Mouse (Mus musculus) E14TG2a.4 (cell line): ENCODE results near the gene Arhgef7.

Experiments
- H3K27me3 ChIP-seq: 2 replicates; pipeline ENCODE4 v1.6.1; 2014; ENCODE audit warnings: low read length, control low read depth; ENCODE audit not compliant: insufficient read depth
- H3K36me3 ChIP-seq: 2 replicates; pipeline ENCODE4 v1.6.1; 2014; ENCODE audit warnings: low read length, control low read depth; ENCODE audit not compliant: insufficient read depth
- H3K4me1 ChIP-seq: replicated peaks from 2 replicates; pipeline ENCODE4 v1.6.1; 2014; ENCODE audit warnings: low read depth, low read length, control low read depth
- H3K4me3 ChIP-seq: replicated peaks from 2 replicates; pipeline ENCODE4 v1.5.1; 2014; ENCODE audit warnings: mild to moderate bottlenecking, low read length
- H3K9me3 ChIP-seq: 2 replicates; pipeline ENCODE4 v1.6.1; 2014; ENCODE audit warnings: low read length, control low read depth
- CTCF ChIP-seq: conservative IDR thresholded peaks from 2 replicates; pipeline ENCODE4 v1.5.1; 2014; ENCODE audit warnings: low read length
- NANOG ChIP-seq: IDR thresholded peaks from 2 replicates; pipeline ENCODE4 v1.6.1; 2014; ENCODE audit warnings: borderline replicate concordance, low read length, mixed read lengths
- POU5F1 ChIP-seq: IDR thresholded peaks from 2 replicates; pipeline ENCODE4 v1.6.1; 2014; ENCODE audit warnings: low read length, borderline replicate concordance

The Arhgef7 gene

DNA sequence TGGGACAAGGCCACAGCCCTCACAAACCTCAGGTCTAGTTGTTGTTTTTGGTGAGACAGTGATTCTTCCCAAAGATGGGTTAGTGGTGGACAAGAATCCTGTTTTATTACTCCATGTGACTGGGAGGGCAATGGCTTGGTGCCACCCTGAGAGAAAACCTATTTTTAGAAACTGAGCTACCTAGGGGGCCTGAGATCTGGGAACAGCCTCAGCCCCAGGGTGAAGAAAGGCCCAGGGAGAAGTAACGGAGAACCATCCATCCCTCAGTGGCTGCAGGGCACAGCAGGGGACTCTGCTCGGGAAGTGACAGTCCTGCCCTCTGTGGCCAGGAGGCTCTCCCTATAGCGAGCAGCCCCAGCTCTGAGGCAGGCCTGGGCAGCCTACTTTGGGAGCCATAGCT, 19.8 kb upstream of the Arhgef7 start:
- Histone ChIP-seq H3K27me3 (no peaks in the 10 kb centered on the region), H3K4me3 (0 out of 2 replicates have a peak overlapping the region, but pooled peaks have one; percentile 13), H3K4me1 (peaks cover 86% of the 10 kb centered on the region), H3K9me3 (no peaks in the 10 kb centered on the region), H3K36me3 (no peaks in the 10 kb centered on the region)
- no peak for TF ChIP-seq NANOG
- no peak for TF ChIP-seq CTCF
- TF ChIP-seq POU5F1, result no peak

DNA sequence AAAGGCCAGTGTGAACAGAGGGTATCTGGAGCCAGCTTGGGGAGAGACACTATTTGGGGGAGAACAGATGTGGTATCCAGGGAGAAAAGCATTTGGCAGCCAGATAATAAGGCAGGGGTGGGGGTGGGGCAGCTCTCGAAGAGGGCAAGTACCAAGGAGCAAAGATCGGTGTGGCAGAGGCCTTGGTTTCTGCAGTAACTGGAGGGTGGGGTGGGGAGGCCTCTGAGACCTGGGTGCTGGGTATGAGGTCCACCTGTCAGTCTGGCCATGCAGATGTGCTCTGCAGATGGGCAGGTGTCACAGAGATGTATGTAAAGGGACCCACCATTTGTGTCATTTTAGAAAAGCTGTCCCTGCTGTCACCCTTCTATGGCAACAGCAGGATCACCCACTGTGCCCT, 18.7 kb upstream of the Arhgef7 start:
- H3K4me3 ChIP-seq, result no peak overlapping the region
- H3K36me3 ChIP-seq, result no peaks in the 10 kb centered on the region
- H3K4me1 ChIP-seq, result peaks cover 80% of the 10 kb centered on the region
- no peaks in the 10 kb centered on the region for H3K27me3 ChIP-seq
- TF ChIP-seq NANOG (no peak), CTCF (no peak), POU5F1 (no peak)
- no peaks in the 10 kb centered on the region for H3K9me3 ChIP-seq

DNA sequence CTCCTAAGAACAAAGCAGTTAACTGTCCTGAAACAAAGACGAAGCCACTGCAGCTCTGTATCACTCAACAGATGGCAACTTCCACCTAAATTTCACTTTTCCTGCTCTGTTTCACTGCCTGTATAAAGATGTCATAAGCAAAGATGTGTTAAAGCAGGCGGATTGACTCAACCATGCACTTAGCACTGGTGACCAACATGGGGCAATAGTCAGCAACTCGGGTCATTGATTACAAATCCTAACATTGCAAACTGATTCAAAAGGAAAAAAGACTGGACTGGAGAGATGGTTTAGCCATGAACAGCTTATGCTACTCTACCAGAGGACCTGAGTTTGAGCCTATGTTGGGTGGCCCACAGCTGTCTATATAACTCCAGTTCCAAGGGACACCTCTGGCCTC, 18.0 kb upstream of the Arhgef7 start:
- peaks cover 73% of the 10 kb centered on the region for H3K4me1 ChIP-seq
- no peak overlapping the region for H3K4me3 ChIP-seq
- H3K36me3 ChIP-seq, result no peaks in the 10 kb centered on the region
- no peaks in the 10 kb centered on the region for H3K27me3 ChIP-seq
- no peaks in the 10 kb centered on the region for H3K9me3 ChIP-seq
- TF ChIP-seq CTCF, result no peak
- no peak for TF ChIP-seq POU5F1
- no peak for TF ChIP-seq NANOG

GRCm38 (mm10) chr8:11710415-11710814, 17.1 kb upstream of the Arhgef7 start:
- H3K4me3 ChIP-seq, result no peak overlapping the region
- no peaks in the 10 kb centered on the region for H3K36me3 ChIP-seq
- H3K27me3 ChIP-seq, result no peaks in the 10 kb centered on the region
- TF ChIP-seq POU5F1, result no peak
- TF ChIP-seq NANOG, result no peak
- no peak for TF ChIP-seq CTCF
- no peaks in the 10 kb centered on the region for H3K9me3 ChIP-seq
- peaks cover 64% of the 10 kb centered on the region for H3K4me1 ChIP-seq

DNA sequence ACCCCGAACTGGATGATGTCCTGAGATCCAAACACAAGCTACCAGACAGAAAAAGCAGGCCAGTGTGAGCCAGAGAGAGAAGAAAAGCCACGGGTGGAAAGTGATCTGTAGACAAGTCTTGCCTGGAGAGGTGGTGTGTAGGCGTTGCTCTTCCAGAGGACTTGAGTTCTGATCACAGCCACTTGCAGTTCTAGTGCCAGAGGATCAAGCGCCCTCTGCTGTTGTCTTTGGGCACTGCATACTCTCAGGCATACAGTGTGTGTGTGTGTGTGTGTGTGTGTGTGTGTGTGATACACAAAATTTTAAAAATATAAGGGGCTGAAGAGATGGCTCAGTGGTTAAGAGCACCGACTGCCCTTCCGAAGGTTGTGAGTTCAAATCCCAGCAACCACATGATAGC, 15.3 kb upstream of the Arhgef7 start:
- no peak overlapping the region for H3K4me3 ChIP-seq
- no peaks in the 10 kb centered on the region for H3K36me3 ChIP-seq
- no peaks in the 10 kb centered on the region for H3K9me3 ChIP-seq
- H3K27me3 ChIP-seq, result peaks cover 8% of the 10 kb centered on the region
- TF ChIP-seq CTCF (peak; percentile 86), NANOG (no peak)
- H3K4me1 ChIP-seq, result peaks cover 46% of the 10 kb centered on the region

DNA sequence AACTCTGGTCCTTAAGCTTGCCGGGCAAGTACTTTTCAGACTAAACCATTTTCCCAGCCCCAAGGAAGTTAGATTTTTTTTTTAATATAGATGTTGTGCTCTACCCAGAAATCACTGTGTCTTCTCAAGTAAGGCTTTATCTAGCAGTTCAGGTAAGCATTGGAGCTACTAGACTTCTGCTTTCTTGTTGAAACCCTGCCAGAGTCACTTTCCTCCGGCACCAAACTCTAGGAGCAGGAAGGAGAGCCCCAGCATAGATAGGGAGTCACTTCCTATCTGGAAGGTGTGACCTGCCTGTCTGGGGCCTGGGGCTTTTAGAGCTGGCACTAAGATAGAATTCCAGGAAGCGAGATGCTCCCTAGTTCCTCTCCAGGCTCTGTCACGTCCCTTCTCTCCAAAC, 10.3 kb upstream of the Arhgef7 start:
- no peak overlapping the region for H3K4me3 ChIP-seq
- H3K27me3 ChIP-seq, result peaks cover 45% of the 10 kb centered on the region
- H3K4me1 ChIP-seq, result no peaks in the 10 kb centered on the region
- H3K9me3 ChIP-seq, result no peaks in the 10 kb centered on the region
- no peaks in the 10 kb centered on the region for H3K36me3 ChIP-seq
- no peak for TF ChIP-seq NANOG
- no peak for TF ChIP-seq CTCF
- no peak for TF ChIP-seq POU5F1

DNA sequence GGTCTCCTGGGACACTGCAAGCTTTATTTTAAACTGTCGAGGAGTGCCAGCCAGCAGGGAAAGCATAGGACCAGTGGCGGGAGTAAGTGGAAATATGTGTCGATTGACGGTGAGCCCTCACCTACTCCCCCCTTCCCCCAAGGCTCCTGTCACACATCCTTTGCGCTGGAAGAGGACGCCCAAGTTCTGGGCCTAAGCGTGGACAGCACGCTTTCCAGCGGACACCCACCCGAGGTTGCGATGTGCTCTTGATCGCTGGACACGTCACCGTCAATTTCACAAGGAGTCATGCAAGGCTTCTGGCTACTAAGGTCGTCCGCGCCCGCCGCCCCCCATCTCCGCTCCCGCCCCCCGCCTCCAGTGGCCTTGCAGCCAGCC, 259 bp upstream of the Arhgef7 start:
- peak overlapping the region; percentile 86 for H3K4me3 ChIP-seq
- no peaks in the 10 kb centered on the region for H3K36me3 ChIP-seq
- peaks cover 79% of the 10 kb centered on the region for H3K27me3 ChIP-seq
- no peaks in the 10 kb centered on the region for H3K9me3 ChIP-seq
- TF ChIP-seq NANOG (no peak), CTCF (no peak), POU5F1 (no peak)
- H3K4me1 ChIP-seq, result peaks cover 22% of the 10 kb centered on the region

GRCm38 (mm10) chr8:11728482-11729295, 1.2 kb downstream of the Arhgef7 start:
- H3K4me3 ChIP-seq, result peak overlapping the region; percentile 86
- H3K9me3 ChIP-seq, result no peaks in the 10 kb centered on the region
- TF ChIP-seq POU5F1 (no peak), CTCF (no peak), NANOG (no peak)
- H3K27me3 ChIP-seq, result peaks cover 66% of the 10 kb centered on the region
- no peaks in the 10 kb centered on the region for H3K36me3 ChIP-seq
- peaks cover 22% of the 10 kb centered on the region for H3K4me1 ChIP-seq
